Mouse (Mus musculus) brain, embryonic 14.5 days (tissue): Measurements from ENCODE around the gene Cwc22.

ENCODE experiments used
- CTCF ChIP-seq: fragments of 200-500 bp; IDR thresholded peaks from 2 replicates; pipeline ENCODE4 v1.5.1; 2012; ENCODE audit warnings: inconsistent platforms, mild to moderate bottlenecking, moderate library complexity, borderline replicate concordance; ENCODE audit not compliant: insufficient read depth, insufficient read length; ENCODE audit errors: extremely low read depth
- POLR2A ChIP-seq: fragments of 200-500 bp; IDR thresholded peaks from 2 replicates; pipeline ENCODE4 v1.6.1; 2012; ENCODE audit warnings: mild to moderate bottlenecking, inconsistent platforms, borderline replicate concordance; ENCODE audit not compliant: poor library complexity, insufficient read depth, insufficient read length, severe bottlenecking; ENCODE audit errors: extremely low read depth

DNA sequence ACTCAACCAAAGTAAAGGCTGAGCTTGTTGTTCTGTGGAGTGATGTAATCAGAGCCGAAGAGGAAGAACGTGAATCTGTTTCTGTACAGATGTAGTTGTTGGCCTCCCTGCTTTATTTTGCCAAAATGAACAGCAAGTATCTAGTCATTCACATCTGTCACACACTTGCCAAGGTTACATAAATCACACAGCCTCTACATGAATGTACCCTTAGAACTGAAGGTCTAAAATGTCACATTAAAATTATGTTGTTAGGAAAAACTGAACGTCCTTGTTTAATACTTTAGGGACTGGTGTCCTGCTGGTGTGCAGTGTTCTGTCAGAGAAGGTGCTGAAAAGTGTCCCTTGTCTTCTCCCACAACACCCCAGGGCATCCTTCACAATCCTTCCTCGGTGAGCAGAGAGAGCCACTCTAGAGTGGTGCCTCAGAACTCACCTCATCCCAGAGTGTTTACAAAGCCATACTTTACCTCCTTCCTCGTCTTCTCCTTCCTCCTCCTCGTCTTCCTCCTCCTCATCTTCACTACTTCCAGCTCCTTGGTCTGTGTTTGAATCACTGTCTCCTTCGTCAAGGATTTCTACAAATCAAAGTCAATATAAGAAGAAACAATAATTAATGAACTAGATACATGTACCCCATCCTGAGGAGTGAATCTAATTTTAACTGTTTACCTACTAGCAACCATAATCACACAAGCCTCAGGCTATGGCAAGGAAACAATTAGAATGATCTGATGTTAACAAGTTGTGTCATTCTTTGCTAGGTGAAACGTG, 29.4 kb downstream of the Cwc22 start:
- TF ChIP-seq CTCF, result no peak
- no peak for TF ChIP-seq POLR2A
